Comparison of ENCODE assay signal across 8 mouse cellular contexts in the genomic region with DNA sequence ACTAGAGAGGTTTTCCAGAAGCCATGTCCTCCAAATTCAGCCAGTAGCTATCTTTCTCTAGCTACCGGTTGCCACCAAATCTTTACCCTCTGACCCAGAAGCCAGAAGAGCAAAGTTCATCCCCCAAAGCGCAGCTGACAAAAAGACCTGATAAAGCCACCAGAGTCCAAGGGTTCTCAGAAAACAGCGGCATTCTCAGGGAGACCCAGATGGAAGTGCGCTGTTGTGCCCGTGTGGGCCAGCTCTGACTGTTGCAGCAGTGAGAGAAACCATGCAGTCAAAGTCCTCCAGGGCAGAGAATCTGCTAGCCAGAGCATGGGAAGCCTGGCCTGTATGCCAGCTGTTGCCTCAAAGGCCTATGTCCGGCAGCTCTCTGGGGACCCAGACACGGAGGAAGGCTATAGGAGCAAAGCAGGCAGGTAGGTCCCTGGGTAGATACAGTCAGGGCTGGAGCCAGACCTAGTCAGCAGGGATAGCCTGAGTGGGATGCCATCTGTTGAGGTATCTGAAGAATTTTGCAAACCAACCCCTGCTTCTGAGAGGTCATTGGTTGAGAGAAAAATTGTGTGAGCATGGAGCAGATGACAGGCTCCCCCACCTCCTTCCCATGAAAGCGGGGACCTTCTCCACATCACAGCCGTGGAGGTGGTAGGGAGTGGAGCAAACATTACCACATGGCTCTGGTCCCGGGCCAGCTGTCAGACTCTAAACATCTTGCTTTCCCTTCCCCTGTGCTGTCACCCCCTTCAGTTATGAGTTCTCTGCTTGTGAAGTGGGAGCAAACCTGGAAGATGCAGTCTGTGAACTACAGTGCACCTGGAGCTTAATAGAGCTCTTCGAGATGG. TPM values are rescaled to one million over a fixed set of nuclear protein-coding genes. Genes with fewer than 3 reads are reported as not detected.
DNase-seq lines count a peak whose midpoint lies in the region; ATAC-seq lines count a peak whose summit lies in the region.

No protein-coding gene starts in this region.

- no peaks in the 10 kb centered on the region for H3K27me3 ChIP-seq in heart, embryonic 12.5 days (replicated peaks)
- peaks cover 2% of the 10 kb centered on the region; the same call in 1 of the 2 replicates for H3K27me3 ChIP-seq in liver, embryonic 11.5 days (replicated peaks; ENCODE audit: control insufficient read depth, insufficient read depth, low read length)

- intact Hi-C loops in heart, postnatal 36 days (cut with DNase I), result no loop called here

- H3K4me1 ChIP-seq in heart, embryonic 12.5 days (replicated peaks), result peaks cover 41% of the 10 kb centered on the region
- no peaks in the 10 kb centered on the region for H3K4me1 ChIP-seq in liver, embryonic 11.5 days (replicated peaks; ENCODE audit: control insufficient read depth, insufficient read depth, low read length)

- H3K9ac ChIP-seq in heart, embryonic 12.5 days, result peak overlapping the region; percentile 13; the same call in 1 of the 2 replicates
- no peak overlapping the region; the same call in 1 of the 2 replicates for H3K9ac ChIP-seq in liver, embryonic 11.5 days (ENCODE audit: low read depth, low read length)

- peak overlapping the region; percentile 25; the same call in 1 of the 2 replicates for H3K4me3 ChIP-seq in heart, embryonic 12.5 days
- H3K4me3 ChIP-seq in liver, embryonic 11.5 days (ENCODE audit: low read depth, low read length), result no peak overlapping the region

- H3K27ac ChIP-seq in heart, embryonic 12.5 days (ENCODE audit: poor library complexity, severe bottlenecking), result 0 out of 2 replicates have a peak overlapping the region, but pooled peaks have one; percentile 4
- peak overlapping the region; percentile 40 for H3K27ac ChIP-seq in liver, embryonic 11.5 days (ENCODE audit: low read depth, low read length)

- ATAC-seq in heart, embryonic 12.5 days (ENCODE audit: insufficient number of reproducible peaks, low FRiP score), result no peak
- ATAC-seq in liver, embryonic 11.5 days (replicated peaks; ENCODE audit: low FRiP score), result no peak
- ATAC-seq in monocyte, adult 5-6 weeks (replicated peaks; ENCODE audit: insufficient number of reproducible peaks, low FRiP score, low TSS enrichment, poor library complexity, severe bottlenecking), result no peak

- H3K36me3 ChIP-seq in heart, embryonic 12.5 days, result peaks cover 41% of the 10 kb centered on the region
- peaks cover 14% of the 10 kb centered on the region; the same call in 1 of the 2 replicates for H3K36me3 ChIP-seq in liver, embryonic 11.5 days (ENCODE audit: control insufficient read depth, insufficient read depth, low read length)

- peak overlapping the region; percentile 71 for H3K4me2 ChIP-seq in heart, embryonic 12.5 days
- peak overlapping the region; percentile 28; the same call in 1 of the 2 replicates for H3K4me2 ChIP-seq in liver, embryonic 11.5 days

- no peaks in the 10 kb centered on the region for H3K9me3 ChIP-seq in heart, embryonic 12.5 days (replicated peaks)
- no peaks in the 10 kb centered on the region for H3K9me3 ChIP-seq in liver, embryonic 11.5 days (ENCODE audit: control insufficient read depth, low read length)

- WGBS in heart, embryonic 12.5 days, result 55% methylated on average over 11 of the region's 11 CpGs
- 64% methylated on average over 11 of the region's 11 CpGs for WGBS in liver, embryonic 11.5 days

- no peak for DNase-seq in heart, postnatal 36 days
- DNase-seq in urinary bladder, adult 2 months (ENCODE audit: low spot score), result peak; percentile 20
- no peak for DNase-seq in urinary bladder, postnatal 25 days (ENCODE audit: low spot score)
- DNase-seq in liver, embryonic 11.5 days (ENCODE audit: low spot score), result no peak
- no peak for DNase-seq in adrenal gland, adult 2 months
- DNase-seq in spleen, postnatal 14 days (ENCODE audit: low spot score in 2 of 2), result no peak

RNA-seq across cellular contexts. Expression of a gene that starts 3.1 kb away (rescaled TPM):
- 236 and 253 TPM in 2 replicates for polyA plus RNA-seq in heart, embryonic 12.5 days (2016; fragmentation: Nextera tagmentation; extraction: Ambion mirVana)
- 10 to 100 TPM; 71.4 TPM for total RNA-seq in heart, postnatal 36 days (2021)
- 8,790 and 9,672 TPM in 2 replicates for polyA plus RNA-seq in urinary bladder, adult 2 months (2012; rRNA removed)
- polyA plus RNA-seq in liver, embryonic 11.5 days (2014; fragmentation: Nextera tagmentation; extraction: Ambion mirVana), result 17.9 and 24.1 TPM in 2 replicates
- 0.68 TPM in 1 of 3 replicates, not detected in the others for total RNA-seq in monocyte, adult 5-6 weeks (2017)
- total RNA-seq in adrenal gland, adult 2 months (2021), result 100 to 1,000 TPM in 1 of 2 experiments, 10 to 100 TPM in 1; 80.8 to 268 TPM
- 59.9 and 80.9 TPM in 2 replicates for polyA plus RNA-seq in adrenal gland, adult 2 months (2012; rRNA removed)

RNA-seq across cellular contexts. Expression of a gene that starts 22.3 kb away (rescaled TPM):
- polyA plus RNA-seq in heart, embryonic 12.5 days (2016; fragmentation: Nextera tagmentation; extraction: Ambion mirVana), result 48.5 and 53.5 TPM in 2 replicates
- total RNA-seq in heart, postnatal 36 days (2021), result 10 to 100 TPM; 79.7 to 89.1 TPM
- 102 and 121 TPM in 2 replicates for polyA plus RNA-seq in urinary bladder, adult 2 months (2012; rRNA removed)
- 34.1 and 36.2 TPM in 2 replicates for polyA plus RNA-seq in liver, embryonic 11.5 days (2014; fragmentation: Nextera tagmentation; extraction: Ambion mirVana)
- total RNA-seq in monocyte, adult 5-6 weeks (2017), result 40.2 to 62.3 TPM (median 50.1 TPM) in 3 replicates
- 100 to 1,000 TPM; 138 to 351 TPM for total RNA-seq in adrenal gland, adult 2 months (2021)
- 942 and 1,575 TPM in 2 replicates for polyA plus RNA-seq in adrenal gland, adult 2 months (2012; rRNA removed)

RNA-seq across cellular contexts. Expression of a gene that starts 26.1 kb away (rescaled TPM):
- 43.6 and 45.0 TPM in 2 replicates for polyA plus RNA-seq in heart, embryonic 12.5 days (2016; fragmentation: Nextera tagmentation; extraction: Ambion mirVana)
- total RNA-seq in heart, postnatal 36 days (2021), result 10 to 100 TPM; 35.1 to 36.0 TPM
- 15.2 and 18.5 TPM in 2 replicates for polyA plus RNA-seq in urinary bladder, adult 2 months (2012; rRNA removed)
- polyA plus RNA-seq in liver, embryonic 11.5 days (2014; fragmentation: Nextera tagmentation; extraction: Ambion mirVana), result 33.7 and 37.3 TPM in 2 replicates
- 35.0 to 48.8 TPM (median 46.1 TPM) in 3 replicates for total RNA-seq in monocyte, adult 5-6 weeks (2017)
- 10 to 100 TPM; 37.4 to 48.5 TPM for total RNA-seq in adrenal gland, adult 2 months (2021)
- polyA plus RNA-seq in adrenal gland, adult 2 months (2012; rRNA removed), result 15.8 and 17.6 TPM in 2 replicates

RNA-seq across cellular contexts. Expression of a gene that starts 26.5 kb away (rescaled TPM):
- polyA plus RNA-seq in heart, embryonic 12.5 days (2016; fragmentation: Nextera tagmentation; extraction: Ambion mirVana), result 19.4 and 19.7 TPM in 2 replicates
- total RNA-seq in heart, postnatal 36 days (2021), result 10 to 100 TPM; 13.5 to 15.6 TPM
- 22.0 and 22.4 TPM in 2 replicates for polyA plus RNA-seq in urinary bladder, adult 2 months (2012; rRNA removed)
- 12.2 and 13.6 TPM in 2 replicates for polyA plus RNA-seq in liver, embryonic 11.5 days (2014; fragmentation: Nextera tagmentation; extraction: Ambion mirVana)
- 23.5 to 44.2 TPM (median 36.3 TPM) in 3 replicates for total RNA-seq in monocyte, adult 5-6 weeks (2017)
- 10 to 100 TPM; 20.8 to 30.0 TPM for total RNA-seq in adrenal gland, adult 2 months (2021)
- 18.4 and 28.0 TPM in 2 replicates for polyA plus RNA-seq in adrenal gland, adult 2 months (2012; rRNA removed)

Comparison
In these comparisons a context has a peak if more than half of its experiments do, and no peak if none do; other contexts are left out.
1. RNA of a gene that starts 3.1 kb away (polyA plus RNA-seq): 8,790 to 9,672 TPM in urinary bladder, adult 2 months; 236 to 253 TPM in heart, embryonic 12.5 days, 59.9 to 80.9 TPM in adrenal gland, adult 2 months and 17.9 to 24.1 TPM in liver, embryonic 11.5 days; every median in the first group is over 10 times any median in the second.